Mouse (Mus musculus): ENCODE results near the gene Hist2h3b.

The Hist2h3b gene

GRCm38 (mm10) chr3:96300706-96301529 is 32.5 kb downstream of the Hist2h3b start:
- no peak for DNase-seq

- DNase-seq = no peak
Measured at GRCm38 (mm10) chr3:96302076-96302475, 33.6 kb downstream of the Hist2h3b start.

- no peak for DNase-seq
Measured at GRCm38 (mm10) chr3:96306506-96306905, 38.1 kb downstream of the Hist2h3b start.

- DNase-seq = no peak
Measured at GRCm38 (mm10) chr3:96309441-96309840, 41.0 kb downstream of the Hist2h3b start.

GRCm38 (mm10) chr3:96312341-96313098 is 44.1 kb downstream of the Hist2h3b start:
- no peak for DNase-seq
